ENCODE assay signal across 13 mouse cellular contexts in genomic region chr16:34000715-34001114, GRCm38 (mm10). TPM values are rescaled to one million over a fixed set of nuclear protein-coding genes. Genes with fewer than 3 reads are reported as not detected.
A peak's percentile ranks its signal among the peaks of the same experiment; 100 is the strongest.
DNase-seq lines count a peak whose midpoint lies in the region; ATAC-seq and TF ChIP-seq lines count a peak whose summit lies in the region.
"Had no signal": no experiment of that assay in that cellular context is flagged by ENCODE, and none has a peak within 500 bp of the region (broad histone marks: within the 10 kb centered on the region; RNA-seq: fewer than 3 reads in every experiment).

No protein-coding gene starts in this region.

- TF ChIP-seq POLR2A in small intestine, adult 2 months (IDR thresholded peaks at IDR 0.05; ENCODE audit: low read depth, low read length) = no peak

- no peak for ATAC-seq in erythroid progenitor cell, adult 5-6 weeks (replicated peaks; ENCODE audit: low FRiP score, poor library complexity, severe bottlenecking)

- 19% methylated on average over 8 of the region's 8 CpGs for WGBS in small intestine, adult 2 months

- H3K4me3 ChIP-seq in small intestine, adult 2 months (ENCODE audit: low read depth, low read length) = no peak overlapping the region
- H3K4me3 ChIP-seq: embryonic facial prominence, embryonic 15.5 days; hindbrain, embryonic 15.5 days had no signal

- H3K4me1 ChIP-seq in small intestine, adult 2 months (ENCODE audit: control insufficient read depth, insufficient read depth, insufficient read length, low read length) = peaks cover 7% of the 10 kb centered on the region; the same call in 1 of the 2 replicates

- no peaks in the 10 kb centered on the region for H3K27me3 ChIP-seq in small intestine, adult 2 months (ENCODE audit: control insufficient read depth, insufficient read depth, low read length)
- H3K27me3 ChIP-seq: embryonic facial prominence, embryonic 15.5 days; hindbrain, embryonic 15.5 days had no signal

- peak; percentile 92 for DNase-seq in heart, adult 11 months
- no peak for DNase-seq in heart, postnatal 4 days
- DNase-seq in brain, adult 2 months (ENCODE audit: low read depth, low spot score) = peak; percentile 28
- peak; percentile 24 to 25 for DNase-seq in heart, postnatal 36 days
- DNase-seq in cerebellum, adult 11-12 months = no peak
- DNase-seq in spleen, adult 12 weeks (ENCODE audit: low spot score) = no peak
- DNase-seq: cerebellum, postnatal 14 days had no signal

- intact Hi-C loops in heart, postnatal 36 days (cut with DNase I) = no loop called here

- TF ChIP-seq CTCF in small intestine, adult 2 months (IDR thresholded peaks at IDR 0.05; ENCODE audit: extremely low read depth, insufficient read length, insufficient replicate concordance, low read depth, low read length) = no peak

- no peaks in the 10 kb centered on the region for H3K36me3 ChIP-seq in small intestine, adult 2 months (ENCODE audit: control insufficient read depth, insufficient read depth, low read length)
- H3K36me3 ChIP-seq: embryonic facial prominence, embryonic 15.5 days had no signal

- H3K27ac ChIP-seq in small intestine, adult 2 months (ENCODE audit: insufficient read depth, low read depth, low read length) = peak overlapping the region; percentile 60
- H3K27ac ChIP-seq: embryonic facial prominence, embryonic 15.5 days; hindbrain, embryonic 15.5 days; kidney, postnatal 0 days; macrophage had no signal

RNA-seq across cellular contexts. Expression of gene Umps, which starts 33.9 kb away (rescaled TPM):
- 10 to 100 TPM; 17.0 to 18.1 TPM for total RNA-seq in heart, postnatal 4 days (2021)
- 1 to 10 TPM; 7.9 to 8.6 TPM for total RNA-seq in heart, postnatal 36 days (2021)
- 1.7 and 2.4 TPM in 2 replicates for polyA plus RNA-seq in small intestine, adult 2 months (2012; rRNA removed)
- total RNA-seq in erythroid progenitor cell, adult 5-6 weeks (2015; ENCODE audit: low replicate concordance) = 5.4 TPM in 2 replicates
- 8.5 and 9.2 TPM in 2 replicates for total RNA-seq in erythroid progenitor cell, adult 5-6 weeks (2017; ENCODE audit: low replicate concordance)

Comparison
In these comparisons a context has a peak if more than half of its experiments do, and no peak if none do; other contexts are left out.
1. DNase-seq: peak in heart, adult 11 months (single experiment), brain, adult 2 months (single experiment) and heart, postnatal 36 days (2 of 2); none in heart, postnatal 4 days (single experiment), cerebellum, adult 11-12 months (single experiment) and spleen, adult 12 weeks (single experiment).